Mouse (Mus musculus) ES-E14 (cell line): ENCODE results near the gene Slc9a8.

Source experiments
- CHD2 ChIP-seq: IDR thresholded peaks from 2 replicates; pipeline ENCODE4 v1.6.1; 2014; ENCODE audit warnings: mild to moderate bottlenecking, low read depth, low read length, inconsistent platforms
- HCFC1 ChIP-seq: IDR thresholded peaks from 2 replicates; pipeline ENCODE4 v1.6.1; 2012; ENCODE audit warnings: low read length, inconsistent platforms, borderline replicate concordance; ENCODE audit not compliant: insufficient read depth
- ZC3H11A ChIP-seq: IDR thresholded peaks from 2 replicates; pipeline ENCODE4 v1.6.1; 2012; ENCODE audit warnings: low read depth, mild to moderate bottlenecking, inconsistent platforms, low read length, borderline replicate concordance

DNA sequence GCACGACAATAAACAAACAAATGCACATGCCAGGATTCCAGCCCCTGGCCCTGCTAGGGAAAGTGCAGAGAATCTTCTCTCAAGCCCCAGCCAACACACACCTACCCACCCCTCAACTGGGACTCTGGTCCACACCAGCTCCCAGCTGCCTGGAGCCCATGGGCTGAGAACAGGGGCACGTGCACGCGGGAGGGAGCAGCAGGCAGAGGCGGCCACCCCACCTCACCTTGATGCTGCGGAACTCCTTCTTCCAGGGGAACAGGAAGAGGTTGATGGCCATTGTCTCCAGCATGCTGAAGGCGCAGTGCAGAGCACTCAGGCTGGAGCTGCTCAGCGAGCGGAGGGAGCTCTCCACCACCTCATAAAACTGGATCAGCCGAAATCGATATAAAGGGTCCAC, 63.4 kb downstream of the Slc9a8 start:
- no peak for TF ChIP-seq ZC3H11A
- TF ChIP-seq CHD2 = no peak
- TF ChIP-seq HCFC1 = no peak
